Mouse (Mus musculus) kidney, adult 10 weeks (tissue): ENCODE data around the gene Olfr744. TPM values are rescaled to one million over a fixed set of nuclear protein-coding genes. Genes with fewer than 3 reads are reported as not detected.

Experiments used
- polyA plus RNA-seq: library from polyadenylated mRNA; stranded (reverse); fragments of 350-450 nt; fragmentation: Illumina TruSeq; extraction: RNeasy Lipid Tissue Mini Kit (QIAGEN cat#74804); gene quantifications from one replicate; pipeline ENCODE4 v1.2.3, GENCODE M21; 2014; ENCODE audit warnings: low read depth, low replicate concordance

Olfr744 gene
- polyA plus RNA-seq = not detected

GRCm38 (mm10) chr14:50614579-50614978 lies at the start of gene Olfr744:
Gene Olfr744 (plus strand): TSS chr14:50614879.

GRCm38 (mm10) chr14:50639088-50639487 lies 24.4 kb downstream of the Olfr744 start, which contains the start of gene Olfr745:
Gene Olfr745 (plus strand): TSS chr14:50639388.

GRCm38 (mm10) chr14:50646783-50647182 lies 32.1 kb downstream of the Olfr744 start, which contains the start of gene Olfr746:
Gene Olfr746 (plus strand): TSS chr14:50647083.

Other genes with a start within 250 kb of the Olfr744 start
- not detected for gene Olfr736, start 233.7 kb upstream of the Olfr744 start, polyA plus RNA-seq
- not detected for gene Olfr738, start 207.3 kb upstream of the Olfr744 start, polyA plus RNA-seq
- gene Olfr739, start 196.3 kb upstream of the Olfr744 start, polyA plus RNA-seq = not detected
- not detected for gene Olfr740, start 169.3 kb upstream of the Olfr744 start, polyA plus RNA-seq
- not detected for gene Olfr741, start 142.1 kb upstream of the Olfr744 start, polyA plus RNA-seq
- not detected for gene Olfr742, start 111.3 kb upstream of the Olfr744 start, polyA plus RNA-seq
- gene Olfr743, start 93.0 kb upstream of the Olfr744 start, polyA plus RNA-seq = not detected
- not detected for gene Olfr745, start 24.5 kb downstream of the Olfr744 start, polyA plus RNA-seq
- not detected for gene Olfr746, start 32.2 kb downstream of the Olfr744 start, polyA plus RNA-seq
- gene Olfr747, start 78.3 kb downstream of the Olfr744 start, polyA plus RNA-seq = not detected
- not detected for gene Olfr748, start 92.5 kb downstream of the Olfr744 start, polyA plus RNA-seq
- not detected for gene Olfr749, start 130.2 kb downstream of the Olfr744 start, polyA plus RNA-seq
- 13.3 TPM for gene Ttc5, start 170.6 kb downstream of the Olfr744 start, polyA plus RNA-seq
- gene Ccnb1ip1, start 192.9 kb downstream of the Olfr744 start, polyA plus RNA-seq = not detected
- gene Parp2, start 193.0 kb downstream of the Olfr744 start, polyA plus RNA-seq = 28.9 TPM